Mouse (Mus musculus) left cerebral cortex, postnatal 14 days (tissue): Measurements from ENCODE around the gene Olig1. TPM values are rescaled to one million over a fixed set of nuclear protein-coding genes. Genes with fewer than 3 reads are reported as not detected.
"Not testable (repeated sequence)": the region's sequence is repeated elsewhere in the genome, so short reads cannot be mapped to it uniquely, and the experiment has no call there.

Source experiments
- DNase-seq, 2 experiments: peaks; one replicate each; pipeline ENCODE4 v3.0.0; 2021 to 2022; ENCODE audit warnings: low spot score in 2 of 2, mixed read lengths in 1 of 2
- intact Hi-C: fragments of 180-260 bp; cut with DNase I; formaldehyde crosslinking; loops from one replicate; pipeline ENCODE4 v1.15.1; 2025
- total RNA-seq, 2 experiments: library from RNA; stranded (reverse); gene quantifications; 2 replicates each; pipeline ENCODE4 v1.2.3; 2021

The Olig1 gene
- total RNA-seq, 2 experiments from 2014 or later = 98.8 to 123 TPM

GRCm38 (mm10) chr16:91232470-91233240, 36.9 kb upstream of the Olig1 start:
- DNase-seq = no peak
- intact Hi-C loops = loop anchor here (2.0 kb wide), 1 partner anchor 38 kb away; no protein-coding TSS in a partner anchor

GRCm38 (mm10) chr16:91233241-91233944, 36.2 kb upstream of the Olig1 start:
- peak in 1 of 2 experiments; percentile 42 for DNase-seq
- intact Hi-C loops = loop anchor here (2.0 kb wide), 1 partner anchor 37 kb away; no protein-coding TSS in a partner anchor

- intact Hi-C loops = no loop called here
- DNase-seq = no peak
These were observed 30.5 kb upstream of the Olig1 start for GRCm38 (mm10) chr16:91239024-91239423.

GRCm38 (mm10) chr16:91246292-91246691, 23.3 kb upstream of the Olig1 start:
- no peak for DNase-seq
- intact Hi-C loops = no loop called here

GRCm38 (mm10) chr16:91255419-91256164, 14.0 kb upstream of the Olig1 start:
- intact Hi-C loops, DNase-seq: not testable (repeated sequence)

GRCm38 (mm10) chr16:91258956-91259355, 10.6 kb upstream of the Olig1 start:
- intact Hi-C loops = no loop called here
- no peak for DNase-seq

- DNase-seq = no peak
- intact Hi-C loops = no loop called here
These were observed 8.7 kb upstream of the Olig1 start for GRCm38 (mm10) chr16:91260861-91261260.

GRCm38 (mm10) chr16:91262467-91263220, 6.9 kb upstream of the Olig1 start:
- DNase-seq = peak; percentile 21 to 54
- intact Hi-C loops = no loop called here

- peak; percentile 63 to 81 for DNase-seq
- intact Hi-C loops = no loop called here
These were observed 3.6 kb upstream of the Olig1 start for GRCm38 (mm10) chr16:91265972-91266371.

GRCm38 (mm10) chr16:91268724-91269452, 684 bp upstream of the Olig1 start:
- no peak for DNase-seq
- intact Hi-C loops = no loop called here

- DNase-seq = peak; percentile 37 to 40
- intact Hi-C loops = loop anchor here (2.0 kb wide), 1 partner anchor 38 kb away; no protein-coding TSS in a partner anchor
These were observed 820 bp downstream of the Olig1 start for GRCm38 (mm10) chr16:91270212-91270971.

GRCm38 (mm10) chr16:91270982-91271549, 1.5 kb downstream of the Olig1 start:
- no peak for DNase-seq
- intact Hi-C loops = loop anchor here (2.0 kb wide), 1 partner anchor 38 kb away; no protein-coding TSS in a partner anchor

- DNase-seq = peak in 1 of 2 experiments; percentile 21
- intact Hi-C loops = loop anchor here (2.0 kb wide), 1 partner anchor 39 kb away; no protein-coding TSS in a partner anchor
These were observed 2.1 kb downstream of the Olig1 start for GRCm38 (mm10) chr16:91271634-91272033.

- no peak for DNase-seq
- intact Hi-C loops = no loop called here
These were observed 10.9 kb downstream of the Olig1 start for GRCm38 (mm10) chr16:91280516-91280915.

- intact Hi-C loops = no loop called here
- DNase-seq = no peak
These were observed 22.5 kb downstream of the Olig1 start for GRCm38 (mm10) chr16:91292080-91292479.

GRCm38 (mm10) chr16:91292719-91293333, 23.3 kb downstream of the Olig1 start:
- DNase-seq = no peak

GRCm38 (mm10) chr16:91297726-91298125, 28.2 kb downstream of the Olig1 start:
- intact Hi-C loops = no loop called here
- DNase-seq = no peak

More at GRCm38 (mm10) chr16:91292719-91293333, 23.3 kb downstream of the Olig1 start:
- intact Hi-C loops = no loop called here
